Mouse (Mus musculus) bone marrow, adult 2 months (tissue): Measurements from ENCODE around the gene Tmed4.

ENCODE experiments used
- CTCF ChIP-seq: fragments of 200-500 bp; IDR thresholded peaks from 2 replicates; pipeline ENCODE4 v1.5.1; 2011; ENCODE audit warnings: low read length, control low read depth; ENCODE audit not compliant: control insufficient read depth, insufficient read depth
- POLR2A ChIP-seq: fragments of 200-500 bp; IDR thresholded peaks from 2 replicates; pipeline ENCODE4 v1.6.1; 2011; ENCODE audit warnings: low read depth, mild to moderate bottlenecking, control low read depth, low read length, borderline replicate concordance; ENCODE audit not compliant: control insufficient read depth

DNA sequence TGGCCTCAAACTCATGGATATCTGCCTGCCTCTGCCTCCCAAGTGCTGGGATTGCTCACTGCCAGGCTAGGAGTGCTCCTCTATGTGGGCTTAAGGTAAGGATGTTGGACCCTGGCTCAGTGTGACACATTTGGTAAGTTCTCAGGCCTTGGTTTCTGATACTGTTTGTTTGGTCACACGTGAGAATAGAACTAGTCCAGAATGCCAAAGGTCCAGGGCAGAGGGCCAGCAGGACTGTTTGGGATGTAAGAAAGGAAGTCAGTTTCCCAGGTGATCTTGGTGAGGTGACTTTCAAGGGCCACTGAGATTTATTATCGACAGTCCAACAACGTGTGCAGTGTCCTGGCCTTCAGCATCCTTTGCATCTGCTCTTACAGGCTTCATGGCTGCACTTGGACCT is 1.8 kb upstream of the Tmed4 start:
- TF ChIP-seq CTCF (no peak), POLR2A (no peak)
